Mouse (Mus musculus): Measurements from ENCODE around the gene Cog8. TPM values are rescaled to one million over a fixed set of nuclear protein-coding genes. Genes with fewer than 3 reads are reported as not detected.
A peak's percentile ranks its signal among the peaks of the same experiment; 100 is the strongest.

Gene Cog8
- total RNA-seq (2021): 47.9 and 48.6 TPM in 2 replicates
- long read RNA-seq, full-length matches to known transcripts: 48 of 69 reads
- long read RNA-seq, partial matches to known transcripts: 11 of 69 reads
- long read RNA-seq, other reads (novel, unspliced or antisense): 10 of 69 reads

GRCm38 (mm10) chr8:107056076-107056972 lies at the start of gene Cog8, which contains the start of gene Nip7:
Cog8 (minus strand) TSS chr8:107056689.
Nip7 (plus strand) TSS chr8:107056877.
- peak; percentile 93 for DNase-seq

GRCm38 (mm10) chr8:107104547-107104946 lies 48.1 kb upstream of the Cog8 start:
- peak; percentile 82 for DNase-seq

- no peak for DNase-seq
Observed at GRCm38 (mm10) chr8:107100635-107101034, 44.1 kb upstream of the Cog8 start.

GRCm38 (mm10) chr8:107096366-107097036 lies 40.0 kb upstream of the Cog8 start, which contains the start of gene Terf2:
Terf2 (minus strand) TSS chr8:107096547.
- DNase-seq: peak; percentile 94

- DNase-seq: no peak
Observed at GRCm38 (mm10) chr8:107095717-107096365, 39.4 kb upstream of the Cog8 start.

- DNase-seq: no peak
Observed at GRCm38 (mm10) chr8:107090531-107090930, 34.0 kb upstream of the Cog8 start.

- DNase-seq: no peak
Observed at GRCm38 (mm10) chr8:107088526-107089063, 32.1 kb upstream of the Cog8 start.

GRCm38 (mm10) chr8:107086018-107086417 lies 29.5 kb upstream of the Cog8 start:
- no peak for DNase-seq

GRCm38 (mm10) chr8:107085358-107085757 lies 28.9 kb upstream of the Cog8 start:
- no peak for DNase-seq

- DNase-seq: peak; percentile 44
Observed at GRCm38 (mm10) chr8:107076239-107076888, 19.9 kb upstream of the Cog8 start.

- no peak for DNase-seq
Observed at GRCm38 (mm10) chr8:107074128-107074527, 17.6 kb upstream of the Cog8 start.

GRCm38 (mm10) chr8:107073706-107074105 lies 17.2 kb upstream of the Cog8 start:
- DNase-seq: no peak

- DNase-seq: peak; percentile 23
Observed at GRCm38 (mm10) chr8:107065511-107066496, 9.3 kb upstream of the Cog8 start, which contains the start of gene Tmed6. Tmed6 (minus strand) TSS chr8:107065644.

GRCm38 (mm10) chr8:107062613-107063012 lies 6.1 kb upstream of the Cog8 start:
- DNase-seq: no peak

- DNase-seq: no peak
Observed at GRCm38 (mm10) chr8:107056973-107057369, 482 bp upstream of the Cog8 start.

- DNase-seq: no peak
Observed at GRCm38 (mm10) chr8:107052046-107052445, 4.4 kb downstream of the Cog8 start.

- DNase-seq: no peak
Observed at GRCm38 (mm10) chr8:107049480-107049879, 7.0 kb downstream of the Cog8 start.

GRCm38 (mm10) chr8:107048061-107048941 lies 8.2 kb downstream of the Cog8 start, which contains the start of gene Pdf:
Pdf (minus strand) TSS chr8:107048614.
- DNase-seq: peak; percentile 85

- DNase-seq: no peak
Observed at GRCm38 (mm10) chr8:107046976-107047375, 9.5 kb downstream of the Cog8 start.

Data from adrenal gland, postnatal 25 days (tissue).